Mouse (Mus musculus): ENCODE measurements at regions not wholly inside any gene's neighbourhood (a gene's known extent, or its start where the extent isn't known, plus 50 kb on each side); places are given as distances from the start of the nearest gene placed in this dataset.
"Not testable (repeated sequence)": the region's sequence is repeated elsewhere in the genome, so short reads cannot be mapped to it uniquely, and the experiment has no call there.

- Histone ChIP-seq H3K27ac (no peak overlapping the region), H3K36me3 (no peaks in the 10 kb centered on the region), H3K9ac (no peak overlapping the region), H3K4me3 (replicated peaks) (no peak overlapping the region), H3K27me3 (replicated peaks) (no peaks in the 10 kb centered on the region), H3K4me2 (no peak overlapping the region), H3K9me3 (no peaks in the 10 kb centered on the region), H3K4me1 (no peaks in the 10 kb centered on the region)
- no peak for ATAC-seq (ENCODE audit: insufficient read depth, low FRiP score, low read depth)
- 69% methylated on average over 1 of the region's 1 CpGs for WGBS
Observed at GRCm38 (mm10) chr6:31838588-31838987, 211.5 kb upstream of the 1700012A03Rik start.

- Histone ChIP-seq H3K27ac (no peak overlapping the region), H3K36me3 (no peaks in the 10 kb centered on the region), H3K4me1 (no peaks in the 10 kb centered on the region), H3K9ac (no peak overlapping the region), H3K9me3 (no peaks in the 10 kb centered on the region), H3K27me3 (replicated peaks) (no peaks in the 10 kb centered on the region), H3K4me3 (replicated peaks) (no peak overlapping the region), H3K4me2 (no peak overlapping the region)
- ATAC-seq (ENCODE audit: insufficient read depth, low FRiP score, low read depth), result no peak
Observed at GRCm38 (mm10) chr6:31835795-31836194, 214.3 kb upstream of the 1700012A03Rik start.

GRCm38 (mm10) chr6:31834503-31834902, 215.5 kb upstream of the 1700012A03Rik start:
- Histone ChIP-seq H3K36me3 (no peaks in the 10 kb centered on the region), H3K4me3 (replicated peaks) (no peak overlapping the region), H3K4me2 (no peak overlapping the region), H3K9ac (no peak overlapping the region), H3K27me3 (replicated peaks) (no peaks in the 10 kb centered on the region), H3K27ac (no peak overlapping the region), H3K9me3 (no peaks in the 10 kb centered on the region), H3K4me1 (no peaks in the 10 kb centered on the region)
- WGBS, result 22% methylated on average over 3 of the region's 4 CpGs
- ATAC-seq (ENCODE audit: insufficient read depth, low FRiP score, low read depth), result no peak

GRCm38 (mm10) chr6:31830610-31831009, 219.4 kb upstream of the 1700012A03Rik start:
- Histone ChIP-seq H3K27me3 (replicated peaks) (no peaks in the 10 kb centered on the region), H3K4me3 (replicated peaks) (no peak overlapping the region), H3K27ac (no peak overlapping the region), H3K9me3 (no peaks in the 10 kb centered on the region), H3K4me1 (no peaks in the 10 kb centered on the region), H3K9ac (no peak overlapping the region), H3K4me2 (no peak overlapping the region), H3K36me3 (no peaks in the 10 kb centered on the region)
- 72% methylated on average over 11 of the region's 11 CpGs for WGBS
- ATAC-seq (ENCODE audit: insufficient read depth, low FRiP score, low read depth), result no peak

GRCm38 (mm10) chr6:31823616-31824015, 226.4 kb upstream of the 1700012A03Rik start:
- ATAC-seq (ENCODE audit: insufficient read depth, low FRiP score, low read depth), result no peak
- 77% methylated on average over 5 of the region's 5 CpGs for WGBS
- H3K4me1 ChIP-seq, result no peaks in the 10 kb centered on the region

GRCm38 (mm10) chr6:31822186-31823085, 227.6 kb upstream of the 1700012A03Rik start:
- Histone ChIP-seq H3K9ac (no peak overlapping the region), H3K27ac (no peak overlapping the region), H3K4me2 (no peak overlapping the region), H3K4me3 (replicated peaks) (no peak overlapping the region), H3K36me3 (no peaks in the 10 kb centered on the region), H3K9me3 (no peaks in the 10 kb centered on the region), H3K4me1 (no peaks in the 10 kb centered on the region), H3K27me3 (replicated peaks) (no peaks in the 10 kb centered on the region)
- WGBS, result 73% methylated on average over 9 of the region's 9 CpGs
- ATAC-seq (ENCODE audit: insufficient read depth, low FRiP score, low read depth), result no peak

More at GRCm38 (mm10) chr6:31823616-31824015, 226.4 kb upstream of the 1700012A03Rik start:
- Histone ChIP-seq H3K4me3 (replicated peaks) (no peak overlapping the region), H3K36me3 (no peaks in the 10 kb centered on the region), H3K4me2 (no peak overlapping the region), H3K9ac (no peak overlapping the region), H3K9me3 (no peaks in the 10 kb centered on the region), H3K27me3 (replicated peaks) (no peaks in the 10 kb centered on the region), H3K27ac (no peak overlapping the region)

GRCm38 (mm10) chr6:31821621-31822020, 228.4 kb upstream of the 1700012A03Rik start:
- Histone ChIP-seq H3K27ac (no peak overlapping the region), H3K9me3 (no peaks in the 10 kb centered on the region), H3K9ac (no peak overlapping the region), H3K4me2 (no peak overlapping the region), H3K4me1 (no peaks in the 10 kb centered on the region), H3K4me3 (replicated peaks) (no peak overlapping the region), H3K36me3 (no peaks in the 10 kb centered on the region), H3K27me3 (replicated peaks) (no peaks in the 10 kb centered on the region)
- 54% methylated on average over 7 of the region's 7 CpGs for WGBS
- ATAC-seq (ENCODE audit: insufficient read depth, low FRiP score, low read depth), result no peak

GRCm38 (mm10) chr6:31817640-31818039, 232.4 kb upstream of the 1700012A03Rik start:
- 82% methylated on average over 1 of the region's 1 CpGs for WGBS
- ATAC-seq (ENCODE audit: insufficient read depth, low FRiP score, low read depth), result no peak
- H3K9me3 ChIP-seq, result no peaks in the 10 kb centered on the region
- no peaks in the 10 kb centered on the region for H3K27me3 ChIP-seq (replicated peaks)
- H3K4me3 ChIP-seq (replicated peaks), result no peak overlapping the region
- no peaks in the 10 kb centered on the region for H3K36me3 ChIP-seq
- H3K9ac ChIP-seq, result no peak overlapping the region
- no peak overlapping the region for H3K27ac ChIP-seq
- no peaks in the 10 kb centered on the region for H3K4me1 ChIP-seq
- no peak overlapping the region for H3K4me2 ChIP-seq

- Histone ChIP-seq H3K27ac (no peak overlapping the region), H3K4me1 (no peaks in the 10 kb centered on the region), H3K27me3 (replicated peaks) (no peaks in the 10 kb centered on the region), H3K4me2 (no peak overlapping the region), H3K36me3 (no peaks in the 10 kb centered on the region), H3K9ac (no peak overlapping the region), H3K9me3 (no peaks in the 10 kb centered on the region), H3K4me3 (replicated peaks) (no peak overlapping the region)
- 68% methylated on average over 9 of the region's 9 CpGs for WGBS
- no peak for ATAC-seq (ENCODE audit: insufficient read depth, low FRiP score, low read depth)
Observed at GRCm38 (mm10) chr6:31811890-31812289, 238.2 kb upstream of the 1700012A03Rik start.

- Histone ChIP-seq H3K4me3 (replicated peaks) (no peak overlapping the region), H3K4me2 (no peak overlapping the region), H3K27ac (no peak overlapping the region), H3K27me3 (replicated peaks) (no peaks in the 10 kb centered on the region), H3K9ac (no peak overlapping the region), H3K4me1 (no peaks in the 10 kb centered on the region), H3K36me3 (no peaks in the 10 kb centered on the region), H3K9me3 (no peaks in the 10 kb centered on the region)
- ATAC-seq (ENCODE audit: insufficient read depth, low FRiP score, low read depth), result no peak
- WGBS, result 70% methylated on average over 10 of the region's 10 CpGs
Observed at GRCm38 (mm10) chr6:31810602-31811512, 239.2 kb upstream of the 1700012A03Rik start.

- H3K4me1 ChIP-seq; H3K9me3 ChIP-seq; H3K9ac ChIP-seq; H3K4me2 ChIP-seq; H3K36me3 ChIP-seq; ATAC-seq (ENCODE audit: insufficient read depth, low FRiP score, low read depth); H3K27me3 ChIP-seq (replicated peaks); H3K4me3 ChIP-seq (replicated peaks); H3K27ac ChIP-seq: not testable (repeated sequence)
- 86% methylated on average over 5 of the region's 10 CpGs for WGBS
Observed at GRCm38 (mm10) chr6:31804468-31804867, 240.7 kb upstream of the Podxl start.

- not testable (repeated sequence) for ATAC-seq (ENCODE audit: insufficient read depth, low FRiP score, low read depth); H3K9me3 ChIP-seq; H3K9ac ChIP-seq; H3K27me3 ChIP-seq (replicated peaks); H3K4me2 ChIP-seq; H3K36me3 ChIP-seq; H3K27ac ChIP-seq; H3K4me3 ChIP-seq (replicated peaks); H3K4me1 ChIP-seq
- WGBS, result 72% methylated on average over 13 of the region's 24 CpGs
Observed at GRCm38 (mm10) chr6:31803222-31803621, 239.4 kb upstream of the Podxl start.

Measured in stomach, embryonic 15.5 days (tissue).